Mouse (Mus musculus) small intestine, adult 2 months (tissue): Measurements from ENCODE around the gene Etv5. TPM values are rescaled to one million over a fixed set of nuclear protein-coding genes. Genes with fewer than 3 reads are reported as not detected.

ENCODE experiments used
- H3K27ac ChIP-seq: fragments of 200-500 bp; 2 replicates; pipeline ENCODE4 v1.5.1; 2012; ENCODE audit warnings: low read depth, low read length, control low read depth, inconsistent platforms; ENCODE audit not compliant: insufficient read depth
- H3K27me3 ChIP-seq: fragments of 200-500 bp; 2 replicates; pipeline ENCODE4 v1.6.1; 2012; ENCODE audit warnings: mild to moderate bottlenecking, moderate library complexity, low read length, inconsistent platforms; ENCODE audit not compliant: control insufficient read depth, insufficient read depth
- H3K36me3 ChIP-seq: fragments of 200-500 bp; 2 replicates; pipeline ENCODE4 v1.6.1; 2012; ENCODE audit warnings: mild to moderate bottlenecking, low read length, control low read depth, inconsistent platforms; ENCODE audit not compliant: control insufficient read depth, insufficient read depth
- H3K4me1 ChIP-seq: fragments of 200-500 bp; 2 replicates; pipeline ENCODE4 v1.6.1; 2012; ENCODE audit warnings: low read length, inconsistent platforms, mixed read lengths; ENCODE audit not compliant: control insufficient read depth, insufficient read depth, insufficient read length
- H3K4me3 ChIP-seq: fragments of 200-500 bp; 2 replicates; pipeline ENCODE4 v1.5.1; 2012; ENCODE audit warnings: low read depth, mild to moderate bottlenecking, control low read depth, inconsistent platforms, low read length, moderate library complexity
- CTCF ChIP-seq: fragments of 200-500 bp; IDR thresholded peaks from 2 replicates; pipeline ENCODE4 v1.5.1; 2012; ENCODE audit warnings: low read depth, mild to moderate bottlenecking, control low read depth, inconsistent platforms, low read length, moderate library complexity, mixed read lengths; ENCODE audit not compliant: insufficient replicate concordance, insufficient read length; ENCODE audit errors: extremely low read depth
- POLR2A ChIP-seq: fragments of 200-500 bp; IDR thresholded peaks from 2 replicates; pipeline ENCODE4 v1.6.1; 2012; ENCODE audit warnings: low read depth, mild to moderate bottlenecking, control low read depth, inconsistent platforms, low read length, moderate library complexity
- WGBS: fragments of 180-500 bp; shearing (Covaris S2); methylation state at CpG from one replicate; pipeline ENCODE4 v1.1.7; 2018; 5-methylcytosine and 5-hydroxymethylcytosine counted together
- polyA plus RNA-seq: library from polyadenylated mRNA; depleted of rRNA; stranded (reverse); fragments of >200 nt; gene quantifications from 2 replicates; pipeline ENCODE4 v1.2.3, GENCODE M21; 2012

The Etv5 gene
- polyA plus RNA-seq, 1 experiment, result 2.5 TPM

- H3K4me3 ChIP-seq, result no peak overlapping the region
- H3K4me1 ChIP-seq, result no peaks in the 10 kb centered on the region
- TF ChIP-seq POLR2A (no peak), CTCF (no peak)
- no peaks in the 10 kb centered on the region for H3K27me3 ChIP-seq
- no peaks in the 10 kb centered on the region; the same call in 1 of the 2 replicates for H3K36me3 ChIP-seq
- WGBS, result 81% methylated on average over 10 of the region's 10 CpGs
- H3K27ac ChIP-seq, result no peak overlapping the region
Observed at GRCm38 (mm10) chr16:22405492-22405891, 34.0 kb downstream of the Etv5 start.

- H3K36me3 ChIP-seq, result no peaks in the 10 kb centered on the region; the same call in 1 of the 2 replicates
- no peak overlapping the region for H3K27ac ChIP-seq
- H3K27me3 ChIP-seq, result no peaks in the 10 kb centered on the region
- WGBS, result 90% methylated on average over 4 of the region's 4 CpGs
- no peak overlapping the region for H3K4me3 ChIP-seq
- no peaks in the 10 kb centered on the region for H3K4me1 ChIP-seq
- TF ChIP-seq POLR2A (no peak), CTCF (no peak)
Observed at GRCm38 (mm10) chr16:22403715-22404114, 35.8 kb downstream of the Etv5 start.

- no peaks in the 10 kb centered on the region; the same call in 1 of the 2 replicates for H3K36me3 ChIP-seq
- H3K4me3 ChIP-seq, result no peak overlapping the region
- TF ChIP-seq CTCF (no peak), POLR2A (no peak)
- H3K27me3 ChIP-seq, result no peaks in the 10 kb centered on the region
- no peaks in the 10 kb centered on the region for H3K4me1 ChIP-seq
- H3K27ac ChIP-seq, result no peak overlapping the region
Observed at GRCm38 (mm10) chr16:22402600-22402999, 36.9 kb downstream of the Etv5 start.

GRCm38 (mm10) chr16:22400226-22400625 lies 39.3 kb downstream of the Etv5 start:
- no peaks in the 10 kb centered on the region for H3K27me3 ChIP-seq
- H3K36me3 ChIP-seq, result no peaks in the 10 kb centered on the region; the same call in 1 of the 2 replicates
- TF ChIP-seq POLR2A (no peak), CTCF (no peak)
- H3K27ac ChIP-seq, result no peak overlapping the region
- H3K4me3 ChIP-seq, result no peak overlapping the region
- peaks cover under 1% of the 10 kb centered on the region; the same call in 1 of the 2 replicates for H3K4me1 ChIP-seq
- 92% methylated on average over 6 of the region's 6 CpGs for WGBS

- no peaks in the 10 kb centered on the region for H3K27me3 ChIP-seq
- H3K36me3 ChIP-seq, result no peaks in the 10 kb centered on the region; the same call in 1 of the 2 replicates
- TF ChIP-seq CTCF (no peak), POLR2A (no peak)
- H3K4me3 ChIP-seq, result no peak overlapping the region
- whole genome bisulfite sequencing, result 84% methylated on average over 10 of the region's 10 CpGs
- peaks cover 3% of the 10 kb centered on the region for H3K4me1 ChIP-seq
- H3K27ac ChIP-seq, result peak overlapping the region; percentile 43
Observed at GRCm38 (mm10) chr16:22398784-22399453, 40.6 kb downstream of the Etv5 start.

GRCm38 (mm10) chr16:22398354-22398753 lies 41.2 kb downstream of the Etv5 start:
- Histone ChIP-seq H3K27me3 (no peaks in the 10 kb centered on the region), H3K4me1 (peaks cover 3% of the 10 kb centered on the region), H3K27ac (no peak overlapping the region), H3K4me3 (no peak overlapping the region), H3K36me3 (no peaks in the 10 kb centered on the region; the same call in 1 of the 2 replicates)
- WGBS, result 90% methylated on average over 11 of the region's 11 CpGs
- TF ChIP-seq POLR2A, result no peak
- TF ChIP-seq CTCF, result no peak

- WGBS, result 84% methylated on average over 8 of the region's 8 CpGs
- Histone ChIP-seq H3K27ac (no peak overlapping the region), H3K4me3 (no peak overlapping the region), H3K4me1 (peaks cover 3% of the 10 kb centered on the region), H3K36me3 (no peaks in the 10 kb centered on the region; the same call in 1 of the 2 replicates), H3K27me3 (no peaks in the 10 kb centered on the region)
- TF ChIP-seq POLR2A (no peak), CTCF (no peak)
Observed at GRCm38 (mm10) chr16:22396420-22396819, 43.1 kb downstream of the Etv5 start.

GRCm38 (mm10) chr16:22395093-22395844 lies 44.2 kb downstream of the Etv5 start:
- no peaks in the 10 kb centered on the region for H3K27me3 ChIP-seq
- no peak overlapping the region for H3K27ac ChIP-seq
- H3K4me3 ChIP-seq, result no peak overlapping the region
- TF ChIP-seq CTCF (no peak), POLR2A (no peak)
- WGBS, result 38% methylated on average over 15 of the region's 15 CpGs
- no peaks in the 10 kb centered on the region for H3K36me3 ChIP-seq
- H3K4me1 ChIP-seq, result peaks cover 3% of the 10 kb centered on the region
